Mouse (Mus musculus) frontal cortex, postnatal 25 days (tissue): ENCODE results near the gene Zfp609.
"Not testable (repeated sequence)": the region's sequence is repeated elsewhere in the genome, so short reads cannot be mapped to it uniquely, and the experiment has no call there.

Experiments used
- DNase-seq, 2 experiments: peaks; one replicate each; pipeline ENCODE4 v3.0.0; 2022; ENCODE audit warnings: low spot score in 2 of 2

Zfp609 gene

DNA sequence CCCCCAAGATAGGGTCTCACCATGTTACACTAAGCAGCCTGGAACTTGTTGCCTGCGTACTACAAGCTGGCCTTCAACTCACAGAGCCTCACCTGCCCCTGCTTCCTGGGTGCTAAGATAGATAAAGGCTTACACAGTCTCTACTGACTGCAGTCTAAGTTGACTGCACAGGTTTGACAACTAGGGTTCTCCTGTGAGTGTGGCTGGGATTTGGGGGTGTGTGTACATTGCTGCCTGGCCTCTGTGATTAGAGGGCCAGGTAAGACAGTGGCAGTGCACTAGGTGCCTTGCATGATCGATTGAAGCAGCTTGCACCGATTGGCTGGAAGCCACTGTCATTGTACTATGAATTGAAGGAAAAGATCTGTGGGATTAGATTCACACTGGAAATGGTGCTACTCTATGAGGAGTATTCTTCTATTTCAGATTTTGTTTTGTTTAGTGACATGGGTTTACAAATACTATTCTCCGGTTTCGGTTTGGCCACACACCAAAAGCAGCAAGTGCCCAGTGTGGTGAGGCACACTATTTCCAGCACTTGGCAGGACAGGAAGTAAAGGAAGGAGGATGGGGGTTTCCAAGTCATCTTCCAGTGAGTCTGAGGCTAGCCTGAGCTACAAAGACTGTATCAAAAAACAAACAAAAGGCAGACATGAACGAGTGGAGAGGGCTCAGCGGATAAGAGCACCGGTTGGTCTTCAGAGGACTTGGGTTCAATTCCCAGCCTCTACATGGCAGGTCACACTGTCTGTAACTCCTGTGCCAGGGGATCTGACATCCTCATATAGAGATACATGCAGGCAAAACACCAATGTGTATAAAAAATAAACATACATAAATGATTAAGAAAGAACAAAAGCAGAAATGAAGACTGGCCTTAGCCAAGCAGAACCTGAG, 151.7 kb downstream of the Zfp609 start:
- DNase-seq: no peak

DNA sequence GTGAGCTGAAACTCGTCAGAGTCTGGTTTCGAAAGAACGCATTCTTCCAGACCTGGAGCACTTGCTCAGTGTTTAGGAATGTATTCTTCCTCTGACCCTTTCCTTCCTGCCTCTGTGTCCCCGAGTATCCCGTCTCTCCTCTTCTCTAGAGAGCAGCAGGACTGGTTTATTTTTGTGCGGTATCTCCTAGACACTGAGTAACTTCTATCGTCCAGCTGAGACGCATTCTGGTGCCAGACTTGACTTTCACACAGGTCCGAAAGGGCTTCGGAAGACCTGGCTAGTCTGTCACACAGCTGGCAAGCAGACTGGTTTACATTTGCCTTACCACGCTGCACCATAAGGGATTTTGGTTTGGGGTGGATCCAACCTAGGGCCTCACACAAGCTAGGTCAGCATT, 154.4 kb downstream of the Zfp609 start:
- DNase-seq: no peak

DNA sequence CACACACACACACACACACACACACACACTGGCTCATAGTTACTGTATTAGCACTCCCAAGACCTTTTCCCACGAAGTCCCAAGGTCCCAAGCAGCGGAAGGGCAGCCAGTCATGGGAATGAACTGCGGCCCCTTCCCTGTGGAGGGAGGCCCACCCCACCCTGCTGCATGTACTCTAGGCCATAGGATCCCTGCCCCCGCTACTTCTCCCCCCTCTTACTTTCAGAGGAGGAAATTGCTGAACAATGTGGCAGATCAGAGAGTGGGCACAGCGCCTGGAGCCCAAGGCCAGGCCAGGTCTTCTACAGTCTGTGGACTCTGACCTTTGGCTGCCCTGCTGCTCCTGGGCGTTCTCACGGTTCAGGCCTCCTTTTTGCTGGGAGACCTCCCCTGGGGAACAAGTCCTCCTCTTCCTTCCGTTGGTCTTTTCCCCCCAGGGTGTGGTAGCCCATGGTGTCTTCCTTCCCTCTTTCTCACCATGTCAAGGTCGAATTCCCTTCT, 155.9 kb downstream of the Zfp609 start:
- no peak for DNase-seq

DNA sequence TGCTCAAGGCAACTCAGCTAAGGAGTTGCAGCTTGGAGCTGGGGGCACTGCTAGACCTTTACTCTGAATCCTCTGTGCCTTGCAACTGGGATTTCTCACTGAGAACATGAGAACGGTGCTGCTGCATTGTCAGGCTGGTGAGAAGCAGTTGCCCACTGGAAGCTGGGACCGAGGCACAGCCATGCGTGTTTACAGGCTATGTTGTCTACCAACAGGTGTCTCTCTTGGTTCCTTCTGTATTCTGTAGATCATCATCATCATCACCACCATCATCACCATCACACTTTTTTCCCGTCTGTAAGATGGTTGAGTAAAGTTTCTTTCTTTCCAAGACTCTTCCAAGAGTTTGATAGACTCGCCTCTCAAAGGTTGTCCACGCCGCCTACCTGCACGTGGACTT, 159.7 kb downstream of the Zfp609 start, which contains the start of gene Oaz2:
Oaz2 (plus strand) TSS at position 301 of the 400 bp plus-strand sequence.
- DNase-seq: no peak

DNA sequence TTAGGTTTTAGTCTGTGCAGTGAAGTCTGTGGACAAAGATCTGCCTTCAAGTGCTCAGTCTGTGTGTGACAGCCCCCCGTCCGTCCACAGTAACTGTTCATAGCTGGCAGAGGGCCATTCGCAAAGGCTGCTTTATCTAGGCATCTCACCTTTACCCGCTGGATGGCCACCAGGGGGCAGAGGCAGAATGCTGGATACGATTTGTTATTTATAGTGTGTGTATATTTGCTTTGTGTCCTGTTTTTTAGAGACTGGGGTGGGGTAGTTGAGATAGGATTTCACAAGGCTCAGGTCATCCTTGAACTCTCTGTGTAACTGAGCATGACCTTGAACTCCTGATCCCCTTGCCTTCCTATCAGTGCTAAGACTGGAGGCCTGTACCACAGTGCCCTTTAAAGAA, 161.3 kb downstream of the Zfp609 start:
- peak; percentile 32 to 50 for DNase-seq

DNA sequence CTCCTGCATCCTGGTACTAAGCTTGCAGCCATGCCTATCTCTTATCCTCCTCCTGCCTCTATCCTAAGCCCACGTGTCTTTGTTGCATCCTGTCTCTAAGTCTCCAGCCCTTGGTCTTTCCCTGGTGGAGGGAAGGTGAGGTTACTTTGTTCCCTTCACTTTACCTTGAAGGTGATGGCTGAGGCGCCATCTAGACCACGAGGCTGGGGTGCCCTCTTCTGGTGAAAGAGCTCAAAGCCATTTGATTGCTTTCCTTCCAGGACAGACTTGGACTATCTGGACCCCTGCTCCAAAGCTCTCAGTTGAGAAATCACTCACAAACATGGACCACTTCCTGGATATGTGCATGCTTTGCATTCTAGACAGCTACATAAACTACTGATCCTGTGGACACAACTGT, 163.2 kb downstream of the Zfp609 start:
- peak; percentile 50 for DNase-seq

DNA sequence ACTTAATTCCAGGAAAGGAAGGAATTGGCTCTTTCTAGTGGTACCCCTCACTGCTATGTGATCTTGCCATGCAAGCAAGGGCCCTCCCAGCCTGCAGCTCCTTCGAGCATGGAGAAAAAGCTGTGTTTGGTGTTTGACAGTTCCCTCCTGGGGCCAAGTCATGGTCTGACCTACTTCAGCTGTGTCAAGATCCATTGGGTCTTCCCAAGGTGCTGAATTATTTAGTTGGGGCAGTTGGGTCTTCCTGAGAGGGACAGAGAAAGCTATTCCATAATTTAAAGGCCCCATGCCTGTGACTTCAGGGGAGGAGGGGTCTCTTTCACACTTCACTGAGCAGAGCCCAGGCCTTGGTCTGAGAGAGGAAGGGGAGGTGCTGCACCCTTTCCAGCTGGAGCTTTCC, 165.9 kb downstream of the Zfp609 start:
- no peak for DNase-seq

DNA sequence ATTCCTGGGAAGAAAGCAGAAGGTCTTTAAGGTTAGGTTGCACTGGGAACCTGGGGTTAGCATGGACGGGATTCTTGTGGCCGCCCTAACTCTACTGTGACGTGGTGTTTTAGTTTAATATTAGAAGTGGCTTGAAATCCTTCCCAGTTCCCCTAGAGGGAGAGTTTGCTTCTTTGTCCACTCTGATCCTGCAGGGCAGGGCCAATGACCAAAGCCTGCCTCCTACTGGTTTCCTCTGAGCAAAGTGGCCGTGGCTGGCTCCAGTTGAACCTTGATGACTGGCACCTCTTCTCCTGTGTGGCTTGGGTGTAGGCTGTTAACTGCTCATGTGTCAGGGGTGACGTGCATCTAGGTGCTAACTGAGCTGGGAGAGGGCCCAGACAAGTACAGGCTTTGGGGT, 166.3 kb downstream of the Zfp609 start:
- no peak for DNase-seq

DNA sequence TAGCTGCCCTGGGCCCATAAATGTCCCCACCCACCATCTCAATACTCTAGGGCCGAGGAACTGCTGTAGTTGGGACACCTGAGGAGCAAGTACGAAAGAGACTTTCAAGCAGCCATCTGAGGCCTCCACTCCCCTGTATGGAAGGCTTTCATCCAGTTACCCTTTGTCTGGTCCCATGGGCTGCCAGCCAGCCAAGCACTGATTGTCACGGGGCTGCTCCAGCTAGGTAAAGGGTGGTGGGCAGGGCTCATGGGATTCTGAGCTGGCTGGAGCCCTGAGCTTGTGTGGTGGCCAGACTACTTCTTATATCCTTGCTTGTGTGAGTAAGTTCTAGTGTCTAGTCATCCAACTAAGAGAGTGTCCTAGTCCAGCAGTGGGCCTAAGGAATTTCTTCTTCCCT, 170.1 kb downstream of the Zfp609 start:
- DNase-seq: no peak

DNA sequence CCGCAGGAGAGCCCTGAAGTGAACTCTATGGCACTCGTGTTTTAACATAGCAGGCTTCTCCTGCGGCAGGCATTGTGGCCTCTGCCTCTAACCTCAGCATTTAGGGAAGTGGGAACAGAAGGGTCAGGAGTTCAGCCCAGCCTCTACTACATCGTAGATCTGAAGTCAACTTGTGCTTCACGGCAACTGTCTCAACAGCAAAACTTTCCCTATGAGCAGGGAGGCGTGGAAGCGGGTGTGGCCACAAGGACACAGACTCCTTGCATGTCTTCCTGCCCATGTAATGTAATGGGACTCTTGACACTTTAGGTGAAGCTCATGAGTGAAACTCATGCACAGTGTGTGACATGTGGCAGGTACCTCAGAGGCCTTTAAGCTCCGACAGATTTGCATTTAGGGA, 171.8 kb downstream of the Zfp609 start:
- DNase-seq: no peak

DNA sequence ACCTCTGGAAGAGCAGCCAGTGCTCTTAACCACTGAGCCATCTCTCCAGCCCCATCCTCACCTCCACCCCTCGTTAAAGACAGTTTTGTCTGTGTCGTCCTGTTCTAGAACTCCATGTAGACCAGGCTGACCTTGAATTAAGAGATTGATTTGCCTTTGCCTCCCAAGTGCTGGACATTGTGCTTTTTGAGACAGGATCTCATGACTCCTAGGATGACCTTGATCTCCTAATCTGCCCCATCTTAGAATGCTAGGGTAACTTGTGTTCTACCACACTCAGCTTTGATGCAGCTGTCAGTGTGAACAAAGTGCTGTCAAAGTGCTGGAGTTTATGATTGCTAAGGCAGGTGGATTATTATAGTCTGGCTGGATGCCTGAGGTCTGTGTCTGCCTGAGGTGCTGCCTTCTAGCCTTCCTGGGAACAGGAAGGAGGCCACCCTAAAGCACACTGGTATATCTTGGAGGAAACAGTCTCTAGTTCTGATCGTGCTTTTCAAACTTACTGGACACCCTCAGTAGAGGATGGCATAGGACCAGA, 172.6 kb downstream of the Zfp609 start:
- DNase-seq: no peak

DNA sequence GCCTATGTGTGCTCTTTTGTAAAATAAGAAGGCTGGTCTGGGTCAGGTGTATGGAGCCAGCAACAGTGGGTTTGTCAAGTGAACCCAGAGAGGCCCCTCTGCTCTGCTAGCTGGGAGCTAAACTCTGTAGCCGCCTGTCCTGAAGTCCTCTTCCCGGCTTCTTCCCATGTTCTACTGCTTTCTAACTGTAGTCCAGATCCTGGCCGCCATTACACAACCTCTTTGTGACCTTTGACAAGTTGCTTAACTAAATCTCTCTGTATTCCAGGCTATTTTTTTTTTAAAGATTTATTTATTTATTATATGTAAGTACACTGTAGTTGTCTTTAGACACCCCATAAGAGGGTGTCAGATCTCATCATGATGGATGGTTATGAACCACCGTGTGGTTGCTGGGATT, 173.6 kb downstream of the Zfp609 start:
- DNase-seq: no peak

DNA sequence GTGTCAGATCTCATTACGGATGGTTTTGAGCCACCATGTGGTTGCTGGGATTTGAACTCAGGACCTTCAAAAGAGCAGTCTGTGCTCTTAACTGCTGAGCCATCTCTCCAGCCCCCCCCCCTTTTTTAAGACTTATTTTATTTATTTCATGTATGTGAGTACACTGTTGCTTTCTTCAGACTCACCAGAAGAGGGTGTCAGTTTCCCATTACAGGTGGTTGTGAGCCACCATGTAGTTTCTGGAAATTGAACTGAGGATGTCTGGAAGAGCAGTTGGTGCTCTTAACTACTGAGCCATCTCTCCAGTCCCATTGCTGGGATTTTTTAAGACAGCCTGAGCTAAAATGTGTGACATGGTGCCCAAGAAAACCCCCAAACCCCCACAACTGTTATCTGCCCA, 175.4 kb downstream of the Zfp609 start:
- DNase-seq: not testable (repeated sequence)

DNA sequence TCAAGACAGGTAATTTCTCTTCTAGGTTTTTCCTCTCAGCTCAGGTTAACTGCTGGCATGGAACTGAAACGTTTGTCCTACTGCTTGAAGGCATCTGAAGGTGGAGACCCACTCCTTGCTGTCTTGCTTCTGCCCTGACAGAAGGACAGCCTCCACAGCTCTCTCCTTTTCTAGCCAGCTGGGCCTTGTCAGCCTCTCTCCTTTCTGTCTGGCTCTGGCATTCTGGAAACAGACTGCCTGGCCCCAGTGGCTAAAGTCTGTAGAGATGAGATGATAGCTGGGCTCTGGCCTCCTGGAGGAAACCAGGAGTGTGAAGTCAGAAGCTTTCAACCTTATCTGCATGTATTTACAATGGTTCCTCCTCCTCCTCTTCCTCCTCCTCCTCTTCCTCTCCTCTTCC, 177.4 kb downstream of the Zfp609 start:
- no peak for DNase-seq

DNA sequence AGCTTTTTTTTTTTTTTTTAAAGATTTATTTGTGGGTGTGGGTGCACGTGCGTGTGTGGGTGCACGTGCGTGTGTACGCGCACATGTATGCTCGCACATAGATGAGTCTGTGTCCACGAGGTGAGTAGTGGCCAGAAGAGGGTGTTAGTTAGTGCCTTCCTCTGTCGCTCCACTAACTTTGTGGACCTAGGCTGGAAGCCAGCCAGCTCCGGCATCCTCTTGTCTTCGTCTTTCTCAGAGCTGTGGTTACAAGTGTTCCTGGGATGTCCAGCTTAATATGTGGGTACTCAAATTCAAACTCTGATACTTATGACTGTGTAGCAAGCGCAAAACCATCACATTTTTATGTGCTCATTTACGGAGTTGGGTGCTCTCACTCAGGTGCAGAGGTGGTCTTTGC, 178.6 kb downstream of the Zfp609 start:
- DNase-seq: no peak

DNA sequence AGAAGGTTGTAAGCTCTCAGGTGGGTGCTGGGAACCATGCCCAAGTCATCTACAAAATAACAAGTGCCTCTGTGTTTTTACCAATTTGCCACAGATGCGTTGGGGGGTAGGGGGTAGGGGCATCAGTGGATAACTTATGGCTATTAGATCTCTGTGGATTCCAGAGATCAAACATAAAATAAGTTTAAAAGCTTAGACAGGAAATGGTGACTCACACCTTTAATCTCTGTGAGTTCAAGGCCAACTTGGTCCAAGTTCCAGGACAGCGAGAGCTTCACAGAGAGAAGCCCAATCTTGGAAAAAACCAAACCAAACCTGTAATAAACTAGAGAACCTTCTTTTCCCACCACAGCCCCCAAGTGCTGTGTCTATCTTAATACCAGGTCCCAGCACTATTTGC, 180.6 kb downstream of the Zfp609 start:
- DNase-seq: no peak

DNA sequence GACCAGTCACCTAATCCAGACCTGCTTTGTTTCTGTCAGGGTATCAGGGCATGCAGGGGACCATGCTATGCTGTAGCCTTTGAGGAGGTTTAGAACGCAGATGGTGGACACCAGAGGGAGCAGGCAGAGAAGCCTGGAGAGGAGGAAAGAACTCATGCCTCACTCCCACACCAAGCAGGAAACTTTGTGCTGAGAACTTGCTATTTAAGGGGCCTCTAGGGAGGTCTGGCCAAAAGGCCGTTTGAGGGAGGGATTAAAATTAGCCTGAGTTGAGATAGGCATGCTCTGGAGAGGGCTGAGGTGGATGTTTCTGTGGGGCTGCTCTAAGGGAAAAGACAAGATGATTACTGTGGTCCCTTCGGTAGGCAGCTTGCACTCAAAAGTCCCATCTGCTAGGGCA, 181.4 kb downstream of the Zfp609 start:
- no peak for DNase-seq

DNA sequence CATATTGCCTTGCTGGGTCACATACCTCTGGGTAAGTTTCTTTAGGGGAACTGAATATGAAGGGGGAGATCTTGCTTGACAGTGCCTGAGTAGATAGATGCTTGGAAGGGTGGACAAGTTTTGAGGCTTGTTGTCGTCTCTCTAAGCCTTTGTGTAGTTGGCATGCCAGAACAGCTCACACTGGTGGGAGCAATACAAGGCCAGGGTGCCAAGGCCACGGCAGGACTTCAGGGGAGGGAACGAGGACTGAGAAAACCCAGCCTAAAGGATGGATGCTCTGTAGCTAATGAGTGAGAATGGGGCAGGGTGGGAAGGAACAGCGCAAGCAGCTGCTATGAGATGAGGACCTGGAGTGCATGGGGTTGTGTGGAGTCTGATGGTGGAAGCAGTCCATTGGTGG, 182.4 kb downstream of the Zfp609 start:
- DNase-seq: no peak

DNA sequence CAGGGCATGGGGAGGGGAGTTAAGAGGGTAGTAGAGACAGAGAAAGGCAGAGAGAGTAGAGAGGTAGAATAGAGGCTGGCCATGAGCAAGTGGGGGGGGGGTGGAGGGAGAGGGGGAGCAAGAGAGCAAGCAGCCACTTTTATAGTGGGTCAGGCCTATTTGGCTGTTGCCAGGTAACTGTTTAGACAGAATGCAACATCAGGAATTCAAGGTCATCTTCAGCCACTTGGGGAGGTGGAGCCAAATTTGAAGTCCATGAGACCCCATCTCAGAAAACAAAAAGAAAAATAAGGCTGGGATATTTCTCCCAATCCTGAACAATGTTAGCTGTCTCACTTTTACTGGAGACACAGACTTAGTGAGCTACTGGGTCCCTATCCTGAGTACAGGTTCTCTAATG, 184.8 kb downstream of the Zfp609 start:
- DNase-seq: no peak
